Mouse (Mus musculus): ENCODE measurements around the gene Zfp568.

GRCm38 (mm10) chr7:30053591-30053990, 69.8 kb downstream of the Zfp568 start:
- no peak for TF ChIP-seq CTCF (IDR thresholded peaks at IDR 0.05; ENCODE audit: control insufficient read depth, insufficient read depth, insufficient read length)
- TF ChIP-seq MYOD1 (IDR thresholded peaks at IDR 0.05; ENCODE audit: control insufficient read depth, insufficient read length, low read depth): no peak
